Mouse (Mus musculus): ENCODE results near the gene Trem2. TPM values are rescaled to one million over a fixed set of nuclear protein-coding genes. Genes with fewer than 3 reads are reported as not detected.

The Trem2 gene
- polyA plus RNA-seq, 1 experiment from 2014 or later: 1.9 TPM

- Histone ChIP-seq H3K9me3 (replicated peaks; ENCODE audit: control insufficient read depth, low read length) (no peaks in the 10 kb centered on the region), H3K4me2 (ENCODE audit: low read depth, low read length) (no peak overlapping the region), H3K9ac (replicated peaks; ENCODE audit: low read length) (no peak overlapping the region), H3K4me1 (ENCODE audit: control insufficient read depth, insufficient read depth, low read length) (no peaks in the 10 kb centered on the region), H3K27me3 (ENCODE audit: control insufficient read depth, insufficient read depth, low read length) (no peaks in the 10 kb centered on the region), H3K36me3 (replicated peaks; ENCODE audit: control insufficient read depth, insufficient read depth, low read depth, low read length) (no peaks in the 10 kb centered on the region), H3K27ac (replicated peaks; ENCODE audit: low read depth, low read length) (no peak overlapping the region), H3K4me3 (ENCODE audit: low read depth, low read length) (no peak overlapping the region)
- DNase-seq (ENCODE audit: low spot score): no peak
- WGBS: 89% methylated on average over 4 of the region's 4 CpGs
- no peak for ATAC-seq (replicated peaks; ENCODE audit: insufficient number of reproducible peaks, low FRiP score, low TSS enrichment, low read depth)
These were observed 12.0 kb upstream of the Trem2 start for GRCm38 (mm10) chr17:48334186-48334585.

- no peak overlapping the region for H3K27ac ChIP-seq (replicated peaks; ENCODE audit: low read depth, low read length)
- no peaks in the 10 kb centered on the region for H3K4me1 ChIP-seq (ENCODE audit: control insufficient read depth, insufficient read depth, low read length)
- H3K9ac ChIP-seq (replicated peaks; ENCODE audit: low read length): no peak overlapping the region
- no peaks in the 10 kb centered on the region for H3K36me3 ChIP-seq (replicated peaks; ENCODE audit: control insufficient read depth, insufficient read depth, low read depth, low read length)
- 2% methylated on average over 6 of the region's 6 CpGs for WGBS
- H3K4me3 ChIP-seq (ENCODE audit: low read depth, low read length): no peak overlapping the region
- no peak overlapping the region for H3K4me2 ChIP-seq (ENCODE audit: low read depth, low read length)
- no peaks in the 10 kb centered on the region for H3K9me3 ChIP-seq (replicated peaks; ENCODE audit: control insufficient read depth, low read length)
- DNase-seq (ENCODE audit: low spot score) (peak; percentile 85), ATAC-seq (replicated peaks; ENCODE audit: insufficient number of reproducible peaks, low FRiP score, low TSS enrichment, low read depth) (no peak)
- no peaks in the 10 kb centered on the region for H3K27me3 ChIP-seq (ENCODE audit: control insufficient read depth, insufficient read depth, low read length)
These were observed 9.3 kb upstream of the Trem2 start for GRCm38 (mm10) chr17:48336857-48337256.

DNA sequence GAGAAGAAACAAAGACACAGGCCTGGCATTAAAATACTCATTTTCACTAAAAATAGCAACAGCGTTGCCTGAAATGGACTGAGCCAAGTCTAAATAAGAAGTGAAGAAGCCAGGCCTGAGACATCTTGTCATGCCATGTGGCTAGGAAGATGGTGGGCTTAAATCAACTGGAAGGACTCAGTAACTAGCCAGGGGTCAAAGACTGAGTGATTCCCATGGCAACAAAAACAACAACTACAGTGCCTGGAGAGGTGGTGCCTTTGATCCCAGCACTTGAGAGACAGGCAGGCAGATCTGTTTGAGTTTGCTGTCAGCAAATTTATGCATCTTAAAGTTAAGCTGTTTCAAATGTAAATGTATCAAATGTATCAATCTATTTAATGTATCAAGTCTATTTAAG is 5.9 kb upstream of the Trem2 start:
- DNase-seq (ENCODE audit: low spot score) (no peak), ATAC-seq (replicated peaks; ENCODE audit: insufficient number of reproducible peaks, low FRiP score, low TSS enrichment, low read depth) (no peak)
- H3K36me3 ChIP-seq (replicated peaks; ENCODE audit: control insufficient read depth, insufficient read depth, low read depth, low read length): no peaks in the 10 kb centered on the region
- H3K9ac ChIP-seq (replicated peaks; ENCODE audit: low read length): no peak overlapping the region
- H3K9me3 ChIP-seq (replicated peaks; ENCODE audit: control insufficient read depth, low read length): no peaks in the 10 kb centered on the region
- no peaks in the 10 kb centered on the region for H3K4me1 ChIP-seq (ENCODE audit: control insufficient read depth, insufficient read depth, low read length)
- H3K27ac ChIP-seq (replicated peaks; ENCODE audit: low read depth, low read length): no peak overlapping the region
- H3K4me2 ChIP-seq (ENCODE audit: low read depth, low read length): no peak overlapping the region
- H3K27me3 ChIP-seq (ENCODE audit: control insufficient read depth, insufficient read depth, low read length): no peaks in the 10 kb centered on the region
- no peak overlapping the region for H3K4me3 ChIP-seq (ENCODE audit: low read depth, low read length)
- 85% methylated on average over 1 of the region's 1 CpGs for WGBS

GRCm38 (mm10) chr17:48341947-48342346 is 4.3 kb upstream of the Trem2 start:
- H3K36me3 ChIP-seq (replicated peaks; ENCODE audit: control insufficient read depth, insufficient read depth, low read depth, low read length): no peaks in the 10 kb centered on the region
- no peak overlapping the region for H3K4me2 ChIP-seq (ENCODE audit: low read depth, low read length)
- no peak overlapping the region for H3K4me3 ChIP-seq (ENCODE audit: low read depth, low read length)
- no peak overlapping the region for H3K9ac ChIP-seq (replicated peaks; ENCODE audit: low read length)
- H3K4me1 ChIP-seq (ENCODE audit: control insufficient read depth, insufficient read depth, low read length): no peaks in the 10 kb centered on the region
- H3K27ac ChIP-seq (replicated peaks; ENCODE audit: low read depth, low read length): no peak overlapping the region
- no peak for DNase-seq (ENCODE audit: low spot score)
- no peaks in the 10 kb centered on the region for H3K27me3 ChIP-seq (ENCODE audit: control insufficient read depth, insufficient read depth, low read length)
- WGBS: 77% methylated on average over 3 of the region's 3 CpGs
- no peaks in the 10 kb centered on the region for H3K9me3 ChIP-seq (replicated peaks; ENCODE audit: control insufficient read depth, low read length)
- no peak for ATAC-seq (replicated peaks; ENCODE audit: insufficient number of reproducible peaks, low FRiP score, low TSS enrichment, low read depth)

DNA sequence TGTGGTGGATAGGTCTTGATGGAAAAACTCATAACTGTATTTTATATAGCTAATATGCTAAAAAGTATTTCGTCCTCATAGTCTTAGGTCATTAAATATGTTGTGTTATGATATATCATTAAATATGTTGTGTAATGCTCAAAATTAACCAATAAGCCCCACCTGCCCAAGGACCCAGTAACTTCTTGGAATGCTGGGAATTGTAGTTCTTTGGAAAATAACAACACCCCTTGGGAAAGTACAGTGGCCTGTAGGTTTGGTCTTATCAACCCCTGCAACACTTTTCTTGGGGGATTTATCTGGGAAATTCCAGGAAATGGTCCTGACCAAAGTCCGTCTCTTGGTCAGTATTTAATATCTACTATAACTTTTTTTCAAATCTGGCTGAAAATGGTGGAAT is 3.1 kb upstream of the Trem2 start:
- no peak overlapping the region for H3K27ac ChIP-seq (replicated peaks; ENCODE audit: low read depth, low read length)
- no peak overlapping the region for H3K9ac ChIP-seq (replicated peaks; ENCODE audit: low read length)
- H3K4me1 ChIP-seq (ENCODE audit: control insufficient read depth, insufficient read depth, low read length): no peaks in the 10 kb centered on the region
- no peaks in the 10 kb centered on the region for H3K36me3 ChIP-seq (replicated peaks; ENCODE audit: control insufficient read depth, insufficient read depth, low read depth, low read length)
- no peak overlapping the region for H3K4me3 ChIP-seq (ENCODE audit: low read depth, low read length)
- DNase-seq (ENCODE audit: low spot score): no peak
- ATAC-seq (replicated peaks; ENCODE audit: insufficient number of reproducible peaks, low FRiP score, low TSS enrichment, low read depth): no peak
- no peak overlapping the region for H3K4me2 ChIP-seq (ENCODE audit: low read depth, low read length)
- H3K27me3 ChIP-seq (ENCODE audit: control insufficient read depth, insufficient read depth, low read length): no peaks in the 10 kb centered on the region
- WGBS: 85% methylated on average over 2 of the region's 2 CpGs
- no peaks in the 10 kb centered on the region for H3K9me3 ChIP-seq (replicated peaks; ENCODE audit: control insufficient read depth, low read length)

GRCm38 (mm10) chr17:48345824-48346223 is 377 bp upstream of the Trem2 start:
- no peaks in the 10 kb centered on the region for H3K36me3 ChIP-seq (replicated peaks; ENCODE audit: control insufficient read depth, insufficient read depth, low read depth, low read length)
- ATAC-seq (replicated peaks; ENCODE audit: insufficient number of reproducible peaks, low FRiP score, low TSS enrichment, low read depth): no peak
- no peaks in the 10 kb centered on the region for H3K27me3 ChIP-seq (ENCODE audit: control insufficient read depth, insufficient read depth, low read length)
- no peaks in the 10 kb centered on the region for H3K9me3 ChIP-seq (replicated peaks; ENCODE audit: control insufficient read depth, low read length)
- H3K4me3 ChIP-seq (ENCODE audit: low read depth, low read length): no peak overlapping the region
- no peak for DNase-seq (ENCODE audit: low spot score)
- no peaks in the 10 kb centered on the region for H3K4me1 ChIP-seq (ENCODE audit: control insufficient read depth, insufficient read depth, low read length)
- WGBS: 81% methylated on average over 4 of the region's 4 CpGs
- no peak overlapping the region for H3K4me2 ChIP-seq (ENCODE audit: low read depth, low read length)
- H3K27ac ChIP-seq (replicated peaks; ENCODE audit: low read depth, low read length): no peak overlapping the region
- H3K9ac ChIP-seq (replicated peaks; ENCODE audit: low read length): no peak overlapping the region

- Histone ChIP-seq H3K4me3 (ENCODE audit: low read depth, low read length) (no peak overlapping the region), H3K9me3 (replicated peaks; ENCODE audit: control insufficient read depth, low read length) (no peaks in the 10 kb centered on the region), H3K27me3 (ENCODE audit: control insufficient read depth, insufficient read depth, low read length) (no peaks in the 10 kb centered on the region), H3K36me3 (replicated peaks; ENCODE audit: control insufficient read depth, insufficient read depth, low read depth, low read length) (no peaks in the 10 kb centered on the region), H3K4me2 (ENCODE audit: low read depth, low read length) (no peak overlapping the region), H3K27ac (replicated peaks; ENCODE audit: low read depth, low read length) (no peak overlapping the region), H3K9ac (replicated peaks; ENCODE audit: low read length) (no peak overlapping the region), H3K4me1 (ENCODE audit: control insufficient read depth, insufficient read depth, low read length) (no peaks in the 10 kb centered on the region)
- DNase-seq (ENCODE audit: low spot score) (no peak), ATAC-seq (replicated peaks; ENCODE audit: insufficient number of reproducible peaks, low FRiP score, low TSS enrichment, low read depth) (no peak)
- WGBS: 69% methylated on average over 4 of the region's 4 CpGs
These were observed 633 bp downstream of the Trem2 start for GRCm38 (mm10) chr17:48346834-48347233.

DNA sequence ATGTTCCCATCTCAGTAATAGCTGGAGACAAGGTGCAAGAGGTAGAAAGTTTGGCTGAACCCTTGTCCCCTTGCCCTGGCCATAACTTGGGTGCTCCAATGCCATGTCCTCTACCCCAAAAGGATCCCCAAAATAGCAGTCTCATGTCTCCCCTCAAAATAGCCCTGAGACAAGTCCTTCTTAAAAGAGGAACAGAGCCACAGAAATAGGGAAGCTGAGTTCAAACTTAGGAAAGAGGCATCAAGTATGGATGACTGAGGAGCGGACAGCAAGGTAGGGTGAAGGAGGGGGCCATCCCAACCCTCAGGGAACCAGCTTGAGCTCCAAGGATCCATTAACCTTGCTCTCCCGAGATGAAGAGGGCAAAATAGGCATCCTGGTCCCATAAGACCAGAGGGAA is 1.1 kb downstream of the Trem2 start:
- ATAC-seq (replicated peaks; ENCODE audit: insufficient number of reproducible peaks, low FRiP score, low TSS enrichment, low read depth) (no peak), DNase-seq (ENCODE audit: low spot score) (no peak)
- H3K36me3 ChIP-seq (replicated peaks; ENCODE audit: control insufficient read depth, insufficient read depth, low read depth, low read length): no peaks in the 10 kb centered on the region
- H3K27ac ChIP-seq (replicated peaks; ENCODE audit: low read depth, low read length): no peak overlapping the region
- no peak overlapping the region for H3K4me2 ChIP-seq (ENCODE audit: low read depth, low read length)
- 82% methylated on average over 2 of the region's 2 CpGs for WGBS
- no peaks in the 10 kb centered on the region for H3K9me3 ChIP-seq (replicated peaks; ENCODE audit: control insufficient read depth, low read length)
- H3K9ac ChIP-seq (replicated peaks; ENCODE audit: low read length): no peak overlapping the region
- no peak overlapping the region for H3K4me3 ChIP-seq (ENCODE audit: low read depth, low read length)
- no peaks in the 10 kb centered on the region for H3K4me1 ChIP-seq (ENCODE audit: control insufficient read depth, insufficient read depth, low read length)
- H3K27me3 ChIP-seq (ENCODE audit: control insufficient read depth, insufficient read depth, low read length): no peaks in the 10 kb centered on the region

All from embryonic facial prominence, embryonic 11.5 days (tissue).